Mouse (Mus musculus) frontal cortex, adult 2 months (tissue): ENCODE results near the gene Lgals9. TPM values are rescaled to one million over a fixed set of nuclear protein-coding genes. Genes with fewer than 3 reads are reported as not detected.

ENCODE experiments used
- DNase-seq, 2 experiments: peaks; one replicate each; pipeline ENCODE4 v3.0.0; 2022; ENCODE audit warnings: low spot score in 1 of 2; ENCODE audit errors: extremely low spot score in 1 of 2
- polyA plus RNA-seq: library from polyadenylated mRNA; depleted of rRNA; stranded (reverse); fragments of >200 nt; gene quantifications from 2 replicates; pipeline ENCODE4 v1.2.3, GENCODE M21; 2012; rRNA removed

The Lgals9 gene
- polyA plus RNA-seq: 15.0 and 17.9 TPM in 2 replicates

- DNase-seq: peak; percentile 9 to 28
Measured at GRCm38 (mm10) chr11:78984483-78985177, at the start of gene Lgals9. Gene Lgals9, minus strand, starts transcription at chr11:78984946.

DNA sequence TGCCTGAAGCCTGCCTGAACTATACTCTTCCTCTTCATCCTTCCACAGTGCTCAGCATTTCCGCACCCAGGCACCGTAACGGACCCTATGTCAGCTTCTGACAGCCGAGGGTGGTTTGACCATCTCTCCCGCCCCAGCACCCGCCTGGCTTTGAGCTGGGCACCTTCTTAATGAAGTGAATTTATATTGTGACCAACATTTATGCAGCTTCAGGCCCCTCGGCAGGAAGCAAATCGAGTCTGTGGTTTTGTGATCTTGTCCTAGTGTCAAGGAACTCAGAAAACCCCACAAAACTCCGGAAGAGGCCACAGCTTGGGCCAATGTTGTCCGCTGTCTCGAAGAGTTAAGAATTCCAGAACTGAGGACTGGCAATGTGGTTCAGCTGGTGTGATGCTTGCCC lies 48.9 kb upstream of the Lgals9 start:
- DNase-seq: no peak

DNA sequence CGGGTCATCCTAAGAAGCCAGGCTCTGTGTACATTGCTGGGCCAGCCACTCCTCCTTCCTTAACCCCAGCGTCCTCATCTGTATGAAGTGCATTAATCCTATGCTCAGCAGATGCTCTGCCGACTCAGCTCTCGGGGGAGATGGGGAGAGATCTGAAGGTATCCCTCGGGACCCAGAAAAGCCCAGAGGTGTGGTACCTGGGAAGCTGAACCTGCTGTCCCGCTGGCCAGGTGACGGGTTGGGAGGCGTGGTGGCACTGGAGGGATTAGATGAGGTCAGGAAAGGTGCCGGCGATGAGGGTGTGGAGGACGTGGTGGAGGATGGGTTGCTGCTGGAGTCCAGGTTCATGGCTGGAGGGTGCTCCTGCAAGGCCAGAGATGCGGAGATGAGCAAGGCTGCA lies 48.3 kb upstream of the Lgals9 start:
- no peak for DNase-seq

DNA sequence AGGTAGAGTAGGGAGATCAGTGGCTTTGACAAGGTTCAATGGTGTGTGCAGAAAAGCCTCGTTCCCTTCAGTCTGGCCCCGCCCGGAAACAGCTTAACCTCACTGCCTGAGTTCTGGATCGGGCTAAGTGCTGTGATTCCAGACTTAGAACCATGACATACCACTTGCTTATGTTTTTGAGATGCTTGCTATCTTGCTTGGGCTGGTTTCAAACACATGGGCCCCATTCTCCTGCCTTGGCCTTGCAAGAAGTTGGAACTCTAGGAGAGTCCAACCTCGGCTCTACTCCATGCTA lies 46.7 kb upstream of the Lgals9 start:
- DNase-seq: peak in 1 of 2 experiments; percentile 15

- DNase-seq: peak; percentile 61 to 95
Measured at GRCm38 (mm10) chr11:79030570-79031451, 46.1 kb upstream of the Lgals9 start.

- no peak for DNase-seq
Measured at GRCm38 (mm10) chr11:79023751-79024150, 39.0 kb upstream of the Lgals9 start.

DNA sequence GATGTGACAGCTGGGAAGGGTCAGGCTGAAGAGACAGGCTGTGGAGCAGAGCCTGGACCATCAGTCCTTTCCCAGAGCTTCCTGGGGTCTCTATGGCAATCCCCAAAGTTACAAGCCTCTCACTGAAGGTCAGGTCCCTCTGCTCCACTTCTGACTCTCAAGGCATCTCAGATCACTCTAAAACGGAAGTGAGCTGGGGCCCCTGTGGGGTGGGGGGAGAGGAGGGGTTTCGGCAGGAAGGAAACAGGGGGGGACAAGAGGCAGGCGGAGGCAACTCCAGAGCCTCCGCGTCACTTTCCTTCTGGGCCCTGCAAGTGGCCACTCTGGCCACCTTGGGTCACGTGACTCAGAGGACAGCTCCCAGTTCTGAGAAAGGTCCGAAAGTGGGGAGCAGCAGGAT lies 38.6 kb upstream of the Lgals9 start:
- DNase-seq: no peak

DNA sequence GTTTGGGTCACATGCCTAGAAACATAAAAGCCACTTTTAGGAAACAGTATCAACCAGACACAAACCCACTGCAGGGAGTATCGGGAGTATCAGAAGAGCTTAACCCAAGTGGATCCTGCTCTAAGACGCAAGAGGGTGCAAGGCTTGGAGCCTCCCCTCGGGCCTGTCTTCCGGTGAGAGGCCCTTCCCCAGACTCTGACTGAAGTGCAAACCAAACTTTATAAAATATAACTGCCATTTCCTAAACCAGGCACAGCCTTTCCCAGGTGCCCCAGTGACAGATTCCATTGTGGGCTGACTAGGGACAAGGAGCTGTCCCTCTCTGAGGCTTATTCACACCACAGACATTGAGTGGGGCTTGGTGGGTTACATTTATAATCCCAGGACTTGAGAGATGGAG lies 38.1 kb upstream of the Lgals9 start:
- DNase-seq: no peak

GRCm38 (mm10) chr11:79020535-79021045 lies 35.8 kb upstream of the Lgals9 start:
- no peak for DNase-seq

DNA sequence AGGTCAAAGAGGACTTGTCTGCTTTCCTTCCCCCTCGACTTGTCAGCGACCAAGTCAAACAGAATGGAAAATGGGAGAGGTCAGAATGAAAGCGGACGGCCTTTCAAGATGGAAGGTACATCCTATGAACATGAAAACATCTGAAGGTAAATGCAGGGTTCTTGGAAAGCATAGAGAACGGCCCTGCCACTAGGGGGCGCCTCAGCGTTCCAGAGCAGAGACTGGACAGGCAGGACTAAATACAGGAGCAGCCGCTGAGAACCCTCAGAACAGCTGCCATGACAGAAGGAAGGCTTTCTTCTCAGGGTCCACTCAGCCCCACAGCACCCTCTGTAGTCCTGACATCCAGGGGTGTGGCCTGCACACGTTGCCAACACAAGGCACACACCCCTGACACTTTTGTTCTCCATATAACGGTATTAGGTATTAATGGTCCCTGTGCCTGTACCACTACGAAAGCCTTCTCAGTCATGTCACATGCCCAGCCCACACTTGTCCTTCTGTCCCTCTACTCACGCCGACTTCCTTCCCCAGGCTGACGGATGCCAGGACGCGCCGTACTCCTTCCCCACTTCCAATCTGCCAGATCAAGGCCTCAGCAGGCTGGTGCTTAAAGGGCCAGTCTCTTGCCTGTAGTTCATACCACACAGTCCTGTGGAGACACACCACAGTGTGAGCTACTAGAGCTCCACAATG lies 35.2 kb upstream of the Lgals9 start:
- peak in 1 of 2 experiments; percentile 60 for DNase-seq

GRCm38 (mm10) chr11:79018954-79019704 lies 34.4 kb upstream of the Lgals9 start:
- peak in 1 of 2 experiments; percentile 84 for DNase-seq

DNA sequence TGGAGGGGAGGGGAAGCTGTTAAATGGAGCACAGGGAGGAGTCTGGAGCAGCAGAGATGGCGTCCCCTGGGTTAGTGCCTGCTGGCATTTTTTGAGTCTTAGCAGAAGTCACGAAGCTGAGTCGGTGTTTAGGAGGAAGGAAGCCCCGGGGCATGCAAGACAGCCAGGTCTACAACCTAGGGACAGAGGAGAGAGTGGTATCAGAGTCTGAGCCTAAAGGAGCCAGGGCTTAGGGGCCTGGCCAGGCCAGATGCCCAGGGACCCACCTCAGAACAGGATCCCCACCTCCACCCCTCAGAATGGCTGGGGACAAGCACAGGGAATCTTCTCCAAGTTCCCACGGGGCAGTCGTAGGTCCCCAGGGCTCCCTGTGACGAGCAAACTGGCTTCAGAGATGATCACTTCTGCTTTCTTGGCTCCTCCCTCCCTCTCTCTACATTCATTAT lies 32.4 kb upstream of the Lgals9 start:
- no peak for DNase-seq

- DNase-seq: no peak
Measured at GRCm38 (mm10) chr11:79016236-79016635, 31.5 kb upstream of the Lgals9 start.

DNA sequence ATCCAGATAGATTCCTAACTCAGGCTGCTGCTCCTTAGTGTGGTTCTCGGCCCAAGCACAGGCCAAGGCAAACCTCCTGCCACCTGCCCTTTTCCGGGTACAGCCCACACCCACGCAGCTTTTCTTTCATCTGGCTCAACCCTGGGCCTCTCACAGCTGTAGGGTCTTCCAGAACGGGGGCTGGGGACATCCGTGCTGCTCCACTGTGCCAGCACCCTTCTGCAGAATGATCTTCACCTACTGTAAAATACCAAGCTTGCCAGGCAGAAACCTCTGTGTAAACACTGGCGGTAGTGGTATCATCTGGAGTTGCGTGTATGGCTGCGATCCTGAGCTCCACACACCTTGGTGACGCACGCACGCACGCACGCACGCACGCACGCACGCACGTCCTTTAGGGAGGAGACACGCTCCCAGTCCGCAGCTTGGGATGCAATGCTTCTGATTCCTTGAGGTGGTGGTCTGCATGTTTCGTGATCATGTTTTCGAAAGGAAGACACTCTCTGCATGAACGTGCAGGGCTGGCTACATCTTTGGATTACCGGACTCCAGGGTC lies 31.0 kb upstream of the Lgals9 start:
- no peak for DNase-seq

- DNase-seq: no peak
Measured at GRCm38 (mm10) chr11:79014602-79015325, 30.0 kb upstream of the Lgals9 start.

- no peak for DNase-seq
Measured at GRCm38 (mm10) chr11:79013806-79014205, 29.1 kb upstream of the Lgals9 start.

DNA sequence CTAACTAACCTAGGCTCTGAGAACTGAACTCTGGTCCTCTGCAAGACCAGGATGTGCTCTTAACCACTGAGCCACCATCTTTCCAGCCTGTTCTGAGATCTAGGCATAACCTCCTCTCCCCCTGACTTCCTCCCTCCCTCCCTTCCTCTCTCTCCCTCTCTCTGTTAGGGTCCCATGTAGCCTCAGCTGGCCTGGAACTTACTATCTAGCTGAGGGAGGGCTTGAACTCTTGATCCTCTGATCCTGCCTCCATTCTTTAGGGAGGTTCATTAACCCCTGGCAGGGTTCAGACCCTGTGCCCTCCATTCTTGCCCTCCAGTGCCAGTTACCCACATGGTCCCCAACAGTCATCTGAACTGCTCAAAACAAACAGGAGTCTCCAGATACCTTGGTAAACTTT lies 28.3 kb upstream of the Lgals9 start:
- no peak for DNase-seq

- no peak for DNase-seq
Measured at GRCm38 (mm10) chr11:79012529-79012928, 27.8 kb upstream of the Lgals9 start.

- DNase-seq: no peak
Measured at GRCm38 (mm10) chr11:79008891-79009290, 24.1 kb upstream of the Lgals9 start.
